Mouse (Mus musculus): ENCODE data around the gene Slc22a22.

The Slc22a22 gene

GRCm38 (mm10) chr15:57477525-57477924, at the start of gene Slc22a22:
Gene Slc22a22, minus strand, starts transcription at chr15:57477625.
- no peak for DNase-seq (ENCODE audit: low spot score)

- no peak for DNase-seq (ENCODE audit: low spot score)
Observed at GRCm38 (mm10) chr15:57523510-57524298, 46.3 kb upstream of the Slc22a22 start.

- no peak for DNase-seq (ENCODE audit: low spot score)
Observed at GRCm38 (mm10) chr15:57522160-57522559, 44.7 kb upstream of the Slc22a22 start.

GRCm38 (mm10) chr15:57509185-57510172, 32.1 kb upstream of the Slc22a22 start:
- DNase-seq (ENCODE audit: low spot score), result no peak

GRCm38 (mm10) chr15:57508242-57509184, 31.1 kb upstream of the Slc22a22 start:
- peak; percentile 62 for DNase-seq (ENCODE audit: low spot score)

GRCm38 (mm10) chr15:57504126-57504705, 26.8 kb upstream of the Slc22a22 start:
- DNase-seq (ENCODE audit: low spot score), result no peak

GRCm38 (mm10) chr15:57503656-57504055, 26.2 kb upstream of the Slc22a22 start:
- no peak for DNase-seq (ENCODE audit: low spot score)

- DNase-seq (ENCODE audit: low spot score), result no peak
Observed at GRCm38 (mm10) chr15:57501559-57501958, 24.1 kb upstream of the Slc22a22 start.

- no peak for DNase-seq (ENCODE audit: low spot score)
Observed at GRCm38 (mm10) chr15:57496106-57496505, 18.7 kb upstream of the Slc22a22 start.

- DNase-seq (ENCODE audit: low spot score), result no peak
Observed at GRCm38 (mm10) chr15:57482509-57482908, 5.1 kb upstream of the Slc22a22 start.

- DNase-seq (ENCODE audit: low spot score), result no peak
Observed at GRCm38 (mm10) chr15:57471648-57472047, 5.8 kb downstream of the Slc22a22 start.

- DNase-seq (ENCODE audit: low spot score), result no peak
Observed at GRCm38 (mm10) chr15:57465996-57466395, 11.4 kb downstream of the Slc22a22 start.

GRCm38 (mm10) chr15:57465061-57465460, 12.4 kb downstream of the Slc22a22 start:
- DNase-seq (ENCODE audit: low spot score), result no peak

GRCm38 (mm10) chr15:57464066-57464465, 13.4 kb downstream of the Slc22a22 start:
- no peak for DNase-seq (ENCODE audit: low spot score)

GRCm38 (mm10) chr15:57461284-57461683, 16.1 kb downstream of the Slc22a22 start:
- DNase-seq (ENCODE audit: low spot score), result no peak

GRCm38 (mm10) chr15:57457374-57457773, 20.1 kb downstream of the Slc22a22 start:
- no peak for DNase-seq (ENCODE audit: low spot score)

GRCm38 (mm10) chr15:57434710-57435404, 42.6 kb downstream of the Slc22a22 start:
- DNase-seq (ENCODE audit: low spot score), result no peak

GRCm38 (mm10) chr15:57408498-57408897, 68.9 kb downstream of the Slc22a22 start:
- no peak for DNase-seq (ENCODE audit: low spot score)

- DNase-seq (ENCODE audit: low spot score), result no peak
Observed at GRCm38 (mm10) chr15:57398439-57399148, 78.8 kb downstream of the Slc22a22 start.

GRCm38 (mm10) chr15:57394053-57394452, 83.4 kb downstream of the Slc22a22 start:
- DNase-seq (ENCODE audit: low spot score), result no peak

All from ovary, postnatal 10 days (tissue).